Mouse (Mus musculus) olfactory bulb, adult 2 months (tissue): ENCODE measurements around the gene Disp3.

Source experiments
- CTCF ChIP-seq: fragments of 200-500 bp; IDR thresholded peaks from 2 replicates; pipeline ENCODE4 v1.5.1; 2012; ENCODE audit warnings: low read depth, mild to moderate bottlenecking, low read length, moderate library complexity; ENCODE audit not compliant: insufficient read depth
- POLR2A ChIP-seq: fragments of 200-500 bp; IDR thresholded peaks from 2 replicates; pipeline ENCODE4 v1.6.1; 2012; ENCODE audit warnings: mild to moderate bottlenecking, low read depth, low read length, moderate library complexity; ENCODE audit not compliant: insufficient read depth

DNA sequence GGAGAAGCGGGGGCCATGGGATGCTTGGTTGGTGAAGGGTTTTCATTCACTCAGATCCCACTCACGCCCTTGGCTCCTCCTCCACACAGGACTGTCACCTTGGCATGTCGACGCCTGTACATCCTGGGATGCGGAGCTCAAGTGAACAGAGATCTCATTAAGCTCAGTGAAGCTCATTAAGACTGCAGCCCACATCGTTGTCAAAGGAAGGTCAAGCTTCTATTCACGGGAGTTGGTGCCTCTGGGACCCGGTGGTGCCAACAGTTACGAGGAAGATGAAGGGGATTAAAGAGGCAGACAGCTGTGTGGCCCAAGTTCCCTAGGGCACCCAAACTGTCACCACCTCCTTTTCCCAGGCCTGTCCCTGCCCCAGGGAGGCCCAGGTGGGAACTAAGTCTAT, 49.5 kb downstream of the Disp3 start:
- TF ChIP-seq CTCF (no peak), POLR2A (no peak)
